Mouse (Mus musculus) layer of hippocampus, adult 18-20 months (tissue): ENCODE results near the gene Camk2d. TPM values are rescaled to one million over a fixed set of nuclear protein-coding genes. Genes with fewer than 3 reads are reported as not detected.

Experiments
- DNase-seq, 2 experiments: peaks; one replicate each; pipeline ENCODE4 v3.0.0; 2022; ENCODE audit warnings: low spot score in 2 of 2
- total RNA-seq, 2 experiments: library from RNA; stranded (reverse); gene quantifications; 2 replicates each; pipeline ENCODE4 v1.2.3; 2021

The Camk2d gene
- total RNA-seq, 2 experiments from 2014 or later = 42.6 to 48.9 TPM

- DNase-seq = no peak
Measured at GRCm38 (mm10) chr3:126744432-126745133, 148.5 kb downstream of the Camk2d start.

- no peak for DNase-seq
Measured at GRCm38 (mm10) chr3:126746148-126746803, 150.2 kb downstream of the Camk2d start.

- DNase-seq = no peak
Measured at GRCm38 (mm10) chr3:126747628-126748027, 151.5 kb downstream of the Camk2d start.

- no peak for DNase-seq
Measured at GRCm38 (mm10) chr3:126751377-126752098, 155.4 kb downstream of the Camk2d start.

GRCm38 (mm10) chr3:126752978-126753377 is 156.9 kb downstream of the Camk2d start:
- DNase-seq = no peak

- no peak for DNase-seq
Measured at GRCm38 (mm10) chr3:126758398-126758797, 162.3 kb downstream of the Camk2d start.

- DNase-seq = no peak
Measured at GRCm38 (mm10) chr3:126760608-126761007, 164.5 kb downstream of the Camk2d start.

- peak; percentile 8 to 61 for DNase-seq
Measured at GRCm38 (mm10) chr3:126764745-126765144, 168.6 kb downstream of the Camk2d start.

GRCm38 (mm10) chr3:126770056-126770455 is 174.0 kb downstream of the Camk2d start:
- DNase-seq = no peak

GRCm38 (mm10) chr3:126771032-126771431 is 174.9 kb downstream of the Camk2d start:
- DNase-seq = no peak

GRCm38 (mm10) chr3:126771541-126771940 is 175.4 kb downstream of the Camk2d start:
- peak; percentile 19 to 83 for DNase-seq

- no peak for DNase-seq
Measured at GRCm38 (mm10) chr3:126776001-126776400, 179.9 kb downstream of the Camk2d start.

GRCm38 (mm10) chr3:126777101-126777500 is 181.0 kb downstream of the Camk2d start:
- no peak for DNase-seq

GRCm38 (mm10) chr3:126777879-126778278 is 181.8 kb downstream of the Camk2d start:
- no peak for DNase-seq

- DNase-seq = no peak
Measured at GRCm38 (mm10) chr3:126780014-126780615, 184.0 kb downstream of the Camk2d start.

- no peak for DNase-seq
Measured at GRCm38 (mm10) chr3:126793035-126793964, 197.2 kb downstream of the Camk2d start.

GRCm38 (mm10) chr3:126795904-126796303 is 199.8 kb downstream of the Camk2d start:
- no peak for DNase-seq

- DNase-seq = no peak
Measured at GRCm38 (mm10) chr3:126797025-126797424, 200.9 kb downstream of the Camk2d start.

GRCm38 (mm10) chr3:126797810-126798209 is 201.7 kb downstream of the Camk2d start:
- no peak for DNase-seq

- DNase-seq = no peak
Measured at GRCm38 (mm10) chr3:126802988-126803387, 206.9 kb downstream of the Camk2d start.

- no peak for DNase-seq
Measured at GRCm38 (mm10) chr3:126804968-126805367, 208.9 kb downstream of the Camk2d start.
